Mouse (Mus musculus) Patski (cell line): Measurements from ENCODE around the gene Dnajb6. TPM values are rescaled to one million over a fixed set of nuclear protein-coding genes. Genes with fewer than 3 reads are reported as not detected.

Experiments used
- ATAC-seq: fragments of 100-300 bp; one replicate; pipeline ENCODE4 v1.8.0; 2021
- CTCF ChIA-PET: fragments of 350-600 bp; sonication (Branson Sonifier 250); formaldehyde crosslinking; loops from one replicate; lab custom pipeline; 2022; ENCODE audit warnings: inconsistent platforms; lab: Charles Lee
- POLR2A ChIA-PET: fragments of 350-600 bp; sonication (Branson Sonifier 250); formaldehyde crosslinking; loops from one replicate; lab custom pipeline; 2022; ENCODE audit warnings: antibody characterized with exemption, inconsistent platforms; lab: Charles Lee
- DNase-seq: peaks from one replicate; pipeline ENCODE4 v3.0.0-alpha.2; 2011; ENCODE audit warnings: low read depth, low spot score
- H3K27me3 ChIP-seq: fragments of 371-371 bp; one replicate; pipeline ENCODE4 v1.5.1; 2021
- CTCF ChIP-seq: fragments of 100-300 bp; IDR thresholded peaks from one replicate; pipeline ENCODE4 v1.5.1; 2021
- in situ Hi-C: fragments of 300-500 bp; cut with MboI; formaldehyde crosslinking; loops from 3 replicates; pipeline ENCODE4 v1.11.1; 2018; ENCODE audit warnings: low pct_unique_long_range_greater_than_20kb, mixed read lengths
- polyA plus RNA-seq: library from polyadenylated mRNA; unstranded; gene quantifications from one replicate; pipeline ENCODE4 v1.2.3, GENCODE M21; 2021

Dnajb6 gene
- polyA plus RNA-seq, 1 experiment from 2014 or later = 136 TPM

DNA sequence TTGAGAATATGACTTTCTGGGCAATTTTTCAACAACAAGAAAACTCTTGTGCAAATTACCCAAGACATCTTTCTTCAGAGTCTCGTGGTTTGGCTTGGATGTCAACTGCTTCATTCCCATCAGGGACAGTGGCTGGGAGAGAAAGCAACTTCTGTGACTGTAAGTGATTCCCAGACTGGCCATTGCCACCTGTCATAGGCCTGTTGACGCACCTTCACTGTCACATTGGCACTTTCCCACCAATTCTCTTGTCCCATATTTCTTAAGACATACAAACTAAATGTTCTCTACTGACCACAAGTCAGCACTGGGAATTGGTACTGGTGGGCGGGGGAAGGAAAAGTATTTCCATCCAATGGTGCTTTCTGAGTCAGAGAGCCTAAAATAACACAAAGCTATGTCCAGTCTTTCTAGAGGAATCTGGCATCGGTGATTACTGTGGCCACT, 128.8 kb downstream of the Dnajb6 start:
- TF ChIP-seq CTCF = no peak
- ChIA-PET CTCF (interaction anchor here (1.1 to 1.7 kb wide), 2 partner anchors 15 to 18 kb away, joined by 3 to 4 read pairs; no protein-coding TSS in a partner anchor), POLR2A (no interaction called here)
- in situ Hi-C loops = no loop called here
- no peak for DNase-seq
- H3K27me3 ChIP-seq = no peaks in the 10 kb centered on the region
- no peak for ATAC-seq

DNA sequence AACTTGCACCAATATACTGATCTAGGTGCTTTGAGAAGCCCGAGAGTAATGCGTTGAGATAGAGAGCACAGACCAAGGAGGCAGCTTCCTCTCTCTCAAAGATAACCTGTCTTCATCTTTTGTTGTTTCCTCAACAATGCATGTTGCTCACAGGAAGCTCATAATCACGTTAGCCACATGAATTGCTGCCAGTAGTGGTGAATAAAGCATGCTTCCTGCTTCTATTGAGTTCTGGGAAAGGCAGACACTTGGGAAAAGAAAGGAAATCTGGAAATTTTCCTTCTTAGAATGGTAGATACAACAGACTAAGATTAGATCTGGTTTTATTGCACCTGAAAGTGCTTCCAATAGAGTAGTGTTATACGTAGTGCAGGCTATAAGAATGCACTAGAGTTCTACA, 129.5 kb downstream of the Dnajb6 start:
- no peak for DNase-seq
- ChIA-PET CTCF (interaction anchor here (0.6 to 1.7 kb wide), 3 partner anchors 16 to 30 kb away, joined by 3 to 5 read pairs (median 4); no protein-coding TSS in a partner anchor), POLR2A (interaction anchor here (0.9 kb wide), 1 partner anchor 21 kb away, joined by 3 read pairs; no protein-coding TSS in a partner anchor)
- in situ Hi-C loops = no loop called here
- TF ChIP-seq CTCF = no peak
- no peaks in the 10 kb centered on the region for H3K27me3 ChIP-seq
- no peak for ATAC-seq

Other genes starting within 250 kb of the Dnajb6 start
- gene Ube3c, start 166.4 kb upstream of the Dnajb6 start, polyA plus RNA-seq = 57.4 TPM
- gene Gm5129, start 248 bp downstream of the Dnajb6 start, polyA plus RNA-seq = not detected